In genomic region chr11:120549168-120549945, GRCm38 (mm10) we compare ENCODE assay signal across 8 mouse cellular contexts. TPM values are rescaled to one million over a fixed set of nuclear protein-coding genes. Genes with fewer than 3 reads are reported as not detected.
DNase-seq lines count a peak whose midpoint lies in the region; ATAC-seq lines count a peak whose summit lies in the region.

Gene Mcrip1, minus strand, starts transcription at chr11:120549727.

- peak within 1 kb of the TSS; percentile 98 for H3K9ac ChIP-seq in hindbrain, embryonic 12.5 days

- H3K36me3 ChIP-seq in hindbrain, embryonic 12.5 days, result peaks cover 7% of the 10 kb centered on the region

- peak; percentile 87 for ATAC-seq in hindbrain, embryonic 12.5 days (ENCODE audit: low FRiP score)

- H3K4me1 ChIP-seq in hindbrain, embryonic 12.5 days, result peaks cover 26% of the 10 kb centered on the region

- H3K9me3 ChIP-seq in hindbrain, embryonic 12.5 days (replicated peaks), result no peaks in the 10 kb centered on the region

- peak within 1 kb of the TSS; percentile 90 for H3K4me3 ChIP-seq in hindbrain, embryonic 12.5 days

- peak; percentile 81 for DNase-seq in R1 (ENCODE audit: low read depth, low spot score)
- DNase-seq in cerebellum, postnatal 14 days, result peak; percentile 96 to 97
- peak; percentile 75 to 88 for DNase-seq in frontal cortex, postnatal 14 days (ENCODE audit: low spot score in 2 of 2)
- DNase-seq in layer of hippocampus, postnatal 14 days (ENCODE audit: low spot score in 2 of 2), result peak; percentile 87 to 95
- peak; percentile 97 for DNase-seq in lung, postnatal 10 days
- peak; percentile 91 for DNase-seq in ovary, postnatal 14 days (ENCODE audit: low spot score)
- DNase-seq in thymus, postnatal 10 days (ENCODE audit: low spot score in 2 of 2), result peak; percentile 92 to 97

- under 1% methylated on average over 70 of the region's 87 CpGs for WGBS in hindbrain, embryonic 12.5 days

- H3K27ac ChIP-seq in hindbrain, embryonic 12.5 days, result peak within 1 kb of the TSS; percentile 83

- H3K4me2 ChIP-seq in hindbrain, embryonic 12.5 days (replicated peaks), result peak within 1 kb of the TSS; percentile 94

- no peaks in the 10 kb centered on the region for H3K27me3 ChIP-seq in hindbrain, embryonic 12.5 days

RNA-seq across cellular contexts. Expression of gene Mcrip1, which starts in this region (rescaled TPM):
- polyA plus RNA-seq in hindbrain, embryonic 12.5 days (2016; fragmentation: Nextera tagmentation; extraction: Ambion mirVana), result 210 and 219 TPM in 2 replicates
- total RNA-seq in layer of hippocampus, postnatal 14 days (2021), result 10 to 100 TPM; 86.1 to 89.0 TPM

Comparison
In these comparisons a context has a peak if more than half of its experiments do, and no peak if none do; other contexts are left out.
1. Peak in every context shown above with its lines: DNase-seq, ATAC-seq, H3K4me3 ChIP-seq and H3K27ac ChIP-seq.